Mouse (Mus musculus) layer of hippocampus, postnatal 36 days (tissue): ENCODE measurements around the gene H2-Ke6. TPM values are rescaled to one million over a fixed set of nuclear protein-coding genes. Genes with fewer than 3 reads are reported as not detected.
"Not testable (repeated sequence)": the region's sequence is repeated elsewhere in the genome, so short reads cannot be mapped to it uniquely, and the experiment has no call there.

Source experiments
- DNase-seq, 2 experiments: peaks; one replicate each; pipeline ENCODE4 v3.0.0; 2022
- microRNA-seq, 2 experiments: library from miRNA; unstranded; fragments of <30 nt; microRNA quantifications; one replicate each; pipeline ENCODE4 v1.2.0; 2021
- total RNA-seq, 2 experiments: library from RNA; stranded (reverse); gene quantifications; 2 replicates each; pipeline ENCODE4 v1.2.3; 2021

Gene H2-Ke6
- total RNA-seq, 2 experiments from 2014 or later = 60.2 to 61.7 TPM

DNA sequence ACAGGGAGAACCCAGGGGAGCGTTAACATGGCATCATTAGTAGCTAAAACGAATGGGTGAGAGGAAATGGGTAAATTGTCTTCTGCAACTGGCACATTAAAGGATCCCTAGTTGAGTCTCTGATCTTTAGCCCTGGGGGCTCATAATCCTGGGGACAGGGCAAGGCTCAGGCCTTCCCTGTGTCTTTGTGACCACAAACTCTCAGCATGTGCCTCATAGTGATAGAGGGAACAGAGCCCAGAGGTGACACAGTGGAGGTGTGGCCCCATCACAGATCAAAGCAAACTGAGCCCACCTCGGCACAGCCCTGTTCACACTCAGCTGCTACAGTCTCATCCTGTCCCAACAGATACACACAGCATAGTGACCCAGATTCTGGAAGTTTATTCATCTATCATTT is 32.2 kb downstream of the H2-Ke6 start:
- DNase-seq = no peak

DNA sequence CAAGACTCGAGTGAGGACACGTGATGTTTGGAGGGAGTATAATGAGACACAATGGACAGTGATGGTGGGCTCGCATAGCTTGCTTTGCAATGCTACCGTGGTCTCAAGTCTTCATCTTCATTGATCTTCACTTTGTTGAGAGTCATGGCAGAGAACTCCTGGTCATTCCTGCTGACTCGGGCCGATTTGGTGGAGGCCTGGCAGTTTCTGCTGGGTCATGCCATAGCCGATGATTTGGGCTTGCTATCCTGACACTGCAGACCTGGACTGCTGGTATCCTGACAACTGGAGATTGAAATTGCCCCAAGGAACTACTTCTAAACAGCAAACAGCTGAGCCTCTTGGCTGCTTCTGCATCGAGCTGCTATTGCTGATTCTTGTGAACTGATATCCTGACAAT is 32.9 kb downstream of the H2-Ke6 start:
- DNase-seq = no peak

DNA sequence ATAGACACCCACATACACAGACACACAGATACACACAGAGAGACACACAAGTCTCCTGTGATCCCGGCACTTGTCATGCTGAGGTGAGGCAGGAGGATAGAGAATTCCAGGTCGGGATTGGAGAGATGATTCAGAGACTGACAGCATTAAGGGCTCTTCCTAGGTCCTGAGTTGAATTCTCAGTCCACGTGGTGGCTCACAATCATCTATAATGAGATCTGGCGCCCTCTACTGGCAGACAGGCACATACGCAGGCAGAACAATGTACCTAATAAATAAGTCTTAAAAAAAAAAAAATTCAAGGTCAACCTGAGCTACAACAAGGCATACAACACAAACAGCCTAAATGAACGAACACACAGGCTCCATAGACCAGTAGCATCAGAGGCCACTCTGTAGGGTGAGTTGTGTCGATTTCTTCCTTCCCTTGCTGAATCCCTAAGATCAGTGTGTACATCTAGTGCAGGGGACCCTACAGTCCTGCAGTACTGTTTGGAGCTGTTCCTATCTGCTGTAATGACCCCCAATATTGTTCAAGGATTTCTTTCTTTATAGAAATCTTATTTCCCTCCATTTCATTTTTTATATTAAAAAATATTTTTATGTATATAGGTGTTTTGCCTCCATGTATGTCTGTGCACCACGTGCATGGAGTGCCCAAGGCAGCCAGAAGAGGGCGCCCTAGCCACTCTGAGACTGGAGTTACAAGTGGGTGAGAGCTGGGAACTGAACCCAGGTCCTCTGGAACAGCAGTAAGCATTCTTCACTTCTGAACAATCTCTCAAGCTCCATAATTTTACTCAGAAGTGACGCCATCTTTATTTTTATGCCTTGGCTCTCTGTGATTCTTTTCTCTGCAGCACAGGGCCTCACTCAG is 35.8 kb downstream of the H2-Ke6 start:
- no peak for DNase-seq

DNA sequence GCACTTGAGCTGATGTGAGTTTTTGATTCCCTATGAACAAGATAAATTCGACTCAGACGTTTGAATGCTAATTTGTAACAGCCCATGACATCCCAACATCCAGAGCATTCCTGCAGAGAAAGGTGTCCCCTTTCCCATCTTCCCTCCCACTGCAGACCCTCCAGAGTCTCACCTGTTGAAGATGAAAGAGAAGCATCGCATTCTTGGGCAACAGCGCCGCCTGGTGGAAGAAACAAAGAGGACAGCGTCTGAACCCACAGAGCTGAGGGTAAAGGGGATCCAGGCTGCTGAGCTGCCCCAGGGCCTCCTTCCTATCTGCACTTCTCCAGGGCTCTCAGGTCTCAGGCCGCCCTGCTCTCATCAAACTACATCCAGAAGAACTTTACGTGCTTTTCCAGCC is 45.7 kb downstream of the H2-Ke6 start:
- not testable (repeated sequence) for DNase-seq

DNA sequence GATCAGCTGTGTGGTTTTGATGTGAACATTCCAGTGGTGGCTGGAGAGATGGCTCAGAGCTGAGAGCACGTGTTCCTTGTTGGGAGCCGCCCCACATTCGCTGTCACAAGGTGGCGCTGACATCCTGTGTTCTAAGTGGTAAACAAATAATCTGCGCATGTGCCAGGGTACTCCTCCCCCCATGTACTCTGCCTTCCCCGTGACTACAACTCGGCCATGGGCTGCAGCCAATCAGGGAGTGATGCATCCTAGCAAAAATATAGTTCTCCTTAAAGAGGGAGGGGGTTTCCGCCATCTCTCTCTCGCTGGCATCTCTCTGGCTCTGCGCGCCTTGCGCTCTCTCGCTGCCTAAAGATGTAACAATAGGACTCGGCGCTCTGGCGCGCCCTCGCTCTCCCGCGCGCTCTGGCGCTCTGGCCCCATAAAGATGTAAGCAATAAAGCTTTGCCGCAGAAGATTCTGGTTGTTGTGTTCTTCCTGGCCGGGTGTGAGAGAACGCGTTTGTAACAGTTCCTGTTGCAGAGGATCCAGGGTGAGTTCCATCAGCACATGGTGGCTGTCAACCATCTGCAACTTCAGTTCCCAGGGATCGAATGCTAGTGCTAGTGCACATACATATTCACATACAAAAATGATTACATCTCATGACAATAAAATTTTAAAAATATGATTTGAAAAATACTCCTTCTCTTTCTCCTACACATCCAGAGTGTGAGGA is 46.5 kb downstream of the H2-Ke6 start:
- peak; percentile 83 for DNase-seq

DNA sequence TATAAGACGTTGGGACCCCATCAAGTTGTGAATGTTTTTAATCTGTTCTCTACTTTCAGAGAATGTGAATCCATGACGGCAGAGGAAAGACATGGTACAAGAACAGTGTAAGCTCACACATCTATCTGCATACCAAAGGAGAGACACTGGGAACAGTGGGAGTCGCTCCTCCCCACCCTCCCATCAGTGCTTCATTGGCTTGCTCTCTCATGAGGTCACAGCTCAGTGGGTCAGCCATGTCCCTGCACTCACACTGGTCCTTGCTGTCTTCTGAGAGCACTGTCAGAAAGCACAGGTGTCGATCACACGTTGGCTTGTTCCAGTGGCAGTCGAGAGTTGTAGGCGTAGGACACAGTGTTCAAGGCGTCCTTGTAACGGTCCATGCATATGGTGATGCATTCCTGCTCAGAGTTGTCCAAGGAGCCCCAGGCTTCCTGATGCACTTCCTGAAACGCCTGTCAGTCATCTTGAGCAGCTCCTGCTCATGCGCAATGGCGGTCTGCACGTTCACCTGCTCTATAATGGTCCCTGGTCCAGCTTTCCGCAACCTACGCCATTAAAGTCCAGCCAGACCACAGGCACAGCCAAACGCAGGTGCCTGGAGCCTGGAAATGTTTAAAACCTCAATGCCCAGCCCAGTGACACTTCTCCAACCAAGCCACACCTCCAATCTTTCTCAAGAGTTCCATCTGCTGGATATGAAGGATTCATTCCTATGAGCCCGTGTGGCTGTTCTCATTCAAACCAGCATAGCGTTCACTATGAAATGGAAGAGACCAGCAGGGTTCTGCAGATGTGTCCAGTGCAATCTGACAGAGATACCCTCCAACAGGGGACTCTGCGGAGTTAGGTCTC is 47.5 kb downstream of the H2-Ke6 start:
- DNase-seq = no peak

DNA sequence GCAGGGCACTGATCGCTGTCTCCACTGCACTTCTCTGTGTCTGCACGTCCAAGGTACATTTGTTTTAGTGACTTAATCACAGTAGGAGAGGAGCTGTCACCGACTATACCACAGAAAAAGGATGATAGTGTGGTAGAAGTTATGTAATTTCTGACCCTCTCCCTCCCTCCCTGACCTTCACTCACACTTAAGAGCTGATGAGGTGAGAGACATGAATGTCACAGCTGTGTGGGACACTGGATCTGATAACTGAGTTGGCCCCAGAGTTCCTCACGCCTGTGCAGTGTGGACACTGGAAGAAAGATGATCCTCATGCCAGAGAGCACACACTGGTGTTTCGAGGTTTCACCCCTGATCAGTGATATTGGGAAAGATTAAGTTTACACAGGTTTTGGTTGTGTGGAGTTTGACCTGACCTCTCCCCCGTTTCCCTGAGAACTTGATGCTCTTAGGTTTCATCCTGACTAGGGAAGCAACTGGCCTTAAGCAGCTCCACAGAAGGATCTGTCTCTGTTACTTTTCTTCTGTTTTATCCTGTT is 48.3 kb downstream of the H2-Ke6 start:
- DNase-seq = no peak

DNA sequence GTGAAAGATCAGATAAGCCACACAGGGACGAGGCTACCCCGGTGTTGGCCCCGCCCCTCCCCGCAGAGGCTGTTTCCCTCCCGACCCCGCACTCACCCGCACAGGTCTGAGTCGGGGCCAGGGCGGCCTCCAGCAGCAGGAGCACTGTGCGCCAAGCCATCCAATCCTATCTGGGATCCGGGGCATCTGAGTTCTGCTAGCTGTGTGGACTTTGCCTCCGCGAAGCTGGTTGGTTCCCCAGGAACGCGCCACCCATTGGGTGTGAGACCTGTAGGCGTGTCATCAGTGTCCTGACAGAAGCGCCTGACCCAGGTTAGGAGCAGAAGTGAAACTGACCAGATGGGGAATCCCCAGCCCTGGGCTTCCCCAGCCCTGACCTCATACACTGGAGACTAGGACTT is 49.2 kb downstream of the H2-Ke6 start:
- no peak for DNase-seq

DNA sequence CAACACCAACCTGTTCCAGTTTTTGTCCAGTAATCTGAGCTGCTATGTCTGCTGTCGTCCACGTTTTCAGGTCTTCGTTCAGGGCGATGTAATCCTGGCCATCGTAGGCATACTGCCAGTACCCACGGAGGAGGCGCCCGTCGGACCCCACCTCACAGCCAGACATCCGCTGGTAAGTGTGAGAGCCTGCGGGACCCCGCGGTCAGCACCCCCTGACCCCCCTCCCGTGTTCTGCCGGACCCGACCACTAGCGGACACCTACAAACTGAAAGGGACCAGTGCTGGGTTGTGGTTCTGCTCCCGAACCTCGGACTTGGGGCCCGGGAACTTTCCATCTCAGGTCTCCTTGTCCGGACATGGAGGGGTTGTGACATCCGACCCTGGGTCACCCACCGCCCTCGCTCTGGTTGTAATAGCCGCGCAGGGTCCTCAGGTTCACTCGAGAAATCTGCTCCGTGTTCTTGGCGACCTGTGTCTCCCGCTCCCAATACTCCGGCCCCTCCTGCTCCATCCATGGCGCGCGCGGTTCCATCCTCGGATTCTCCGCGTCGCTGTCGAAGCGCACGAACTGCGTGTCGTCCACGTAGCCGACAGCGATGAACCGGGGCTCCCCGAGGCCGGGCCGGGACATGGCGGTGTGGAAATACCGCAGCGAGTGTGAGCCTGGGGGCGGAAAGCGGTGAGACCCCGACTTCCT is 49.9 kb downstream of the H2-Ke6 start:
- DNase-seq = no peak

Small RNA genes lying within 50 kb of the gene (microRNA-seq; reads per million reads assigned to microRNA genes)
- 0 to 0.21 reads per million in 2 experiments for gene Mir219a-1
- gene Mir219c = 0 reads per million in 2 experiments

Other genes with a start within 250 kb of the H2-Ke6 start
- gene Angptl4, start 246.2 kb downstream of the H2-Ke6 start, total RNA-seq = 1 to 10 TPM; 3.3 to 5.9 TPM
- 10 to 100 TPM; 35.0 to 36.2 TPM for gene Kank3, start 217.5 kb downstream of the H2-Ke6 start, total RNA-seq
- 100 to 1,000 TPM; 742 to 754 TPM for gene Rps28, start 203.5 kb downstream of the H2-Ke6 start, total RNA-seq
- 100 to 1,000 TPM; 207 to 228 TPM for gene Ndufa7, start 203.5 kb downstream of the H2-Ke6 start, total RNA-seq
- 10 to 100 TPM; 22.2 to 24.9 TPM for gene Cd320, start 185.0 kb downstream of the H2-Ke6 start, total RNA-seq
- gene Gm7029, start 154.2 kb downstream of the H2-Ke6 start, total RNA-seq = not detected
- 1 to 10 TPM; 1.9 to 2.5 TPM for gene Kifc1, start 137.4 kb downstream of the H2-Ke6 start, total RNA-seq
- gene Platr17, start 122.9 kb downstream of the H2-Ke6 start, total RNA-seq = not detected
- 10 to 100 TPM; 25.4 to 33.0 TPM for gene Daxx, start 118.6 kb downstream of the H2-Ke6 start, total RNA-seq
- gene Tapbp, start 112.2 kb downstream of the H2-Ke6 start, total RNA-seq = 10 to 100 TPM; 32.5 to 38.9 TPM
- 10 to 100 TPM; 26.9 to 30.8 TPM for gene Zbtb22, start 112.2 kb downstream of the H2-Ke6 start, total RNA-seq
- gene Rgl2, start 98.5 kb downstream of the H2-Ke6 start, total RNA-seq = 10 to 100 TPM; 66.4 to 79.8 TPM
- gene Pfdn6, start 87.7 kb downstream of the H2-Ke6 start, total RNA-seq = 10 to 100 TPM; 85.6 to 91.8 TPM
- gene Wdr46, start 87.4 kb downstream of the H2-Ke6 start, total RNA-seq = 10 to 100 TPM; 15.9 to 17.9 TPM
- 1 to 10 TPM; 4.5 to 6.2 TPM for gene B3galt4, start 76.6 kb downstream of the H2-Ke6 start, total RNA-seq
- 10 to 100 TPM; 80.0 to 84.8 TPM for gene Vps52, start 72.2 kb downstream of the H2-Ke6 start, total RNA-seq
- 100 to 1,000 TPM; 327 to 330 TPM for gene Rps18, start 72.1 kb downstream of the H2-Ke6 start, total RNA-seq
- 10 to 100 TPM; 16.3 to 16.9 TPM for gene H2-K1, start 27.7 kb downstream of the H2-Ke6 start, total RNA-seq
- 10 to 100 TPM; 39.6 to 42.9 TPM for gene Ring1, start 3.4 kb downstream of the H2-Ke6 start, total RNA-seq
- 10 to 100 TPM; 88.5 to 92.6 TPM for gene Slc39a7, start 3.6 kb upstream of the H2-Ke6 start, total RNA-seq
- gene Rxrb, start 3.8 kb upstream of the H2-Ke6 start, total RNA-seq = 10 to 100 TPM; 77.8 to 79.2 TPM
- 10 to 100 TPM; 20.3 to 21.8 TPM for gene Col11a2, start 11.4 kb upstream of the H2-Ke6 start, total RNA-seq
- gene H2-Oa, start 64.3 kb upstream of the H2-Ke6 start, total RNA-seq = under 1 TPM; 0.35 to 0.42 TPM
- gene H2-DMa, start 91.5 kb upstream of the H2-Ke6 start, total RNA-seq = 10 to 100 TPM; 26.7 to 31.7 TPM
- gene Brd2, start 94.6 kb upstream of the H2-Ke6 start, total RNA-seq = 100 to 1,000 TPM; 182 to 193 TPM
- gene H2-DMb2, start 115.2 kb upstream of the H2-Ke6 start, total RNA-seq = under 1 TPM; 0.67 to 0.96 TPM
- gene H2-DMb1, start 125.0 kb upstream of the H2-Ke6 start, total RNA-seq = 1 to 10 TPM in 1 of 2 experiments, under 1 TPM in 1; 0.95 to 1.7 TPM
- gene Tap1, start 159.5 kb upstream of the H2-Ke6 start, total RNA-seq = 1 to 10 TPM; 3.4 to 3.5 TPM
- 1 to 10 TPM; 1.2 to 1.7 TPM for gene Psmb9, start 159.7 kb upstream of the H2-Ke6 start, total RNA-seq
- gene Psmb8, start 169.7 kb upstream of the H2-Ke6 start, total RNA-seq = 1 to 10 TPM; 2.7 to 3.2 TPM
- 10 to 100 TPM in 1 of 2 experiments, 1 to 10 TPM in 1; 8.5 to 10.3 TPM for gene Tap2, start 175.5 kb upstream of the H2-Ke6 start, total RNA-seq
- under 1 TPM in 1 of 2 experiments, not detected in 1; 0.47 TPM for gene H2-Ob, start 210.8 kb upstream of the H2-Ke6 start, total RNA-seq
- 1 to 10 TPM; 1.6 to 1.9 TPM for gene H2-Ab1, start 229.6 kb upstream of the H2-Ke6 start, total RNA-seq